Mouse (Mus musculus) Muller cell, postnatal 12 days (primary cell): Measurements from ENCODE around the gene Dysf.

Source experiments
- DNase-seq: peaks from one replicate; pipeline ENCODE4 v3.0.0-alpha.2; 2015; ENCODE audit errors: inconsistent ontology term

Gene Dysf

GRCm38 (mm10) chr6:84232063-84232760, 223.8 kb downstream of the Dysf start:
- no peak for DNase-seq

GRCm38 (mm10) chr6:84233783-84234182, 225.4 kb downstream of the Dysf start:
- DNase-seq = no peak

GRCm38 (mm10) chr6:84235365-84235764, 227.0 kb downstream of the Dysf start:
- DNase-seq = no peak

GRCm38 (mm10) chr6:84243385-84243784, 235.0 kb downstream of the Dysf start:
- DNase-seq = peak; percentile 89

- DNase-seq = peak; percentile 70
Measured at GRCm38 (mm10) chr6:84246101-84246760, 237.8 kb downstream of the Dysf start.

- DNase-seq = peak; percentile 34
Measured at GRCm38 (mm10) chr6:84246979-84247378, 238.6 kb downstream of the Dysf start.
